Mouse (Mus musculus) right cerebral cortex, postnatal 4 days (tissue): ENCODE results near the gene Idh3b.
A peak's percentile ranks its signal among the peaks of the same experiment; 100 is the strongest.

Source experiments
- DNase-seq: peaks from one replicate; pipeline ENCODE4 v3.0.0-alpha.2; 2022

Gene Idh3b

GRCm38 (mm10) chr2:130283854-130284654 is at the start of gene Idh3b:
Gene Idh3b, minus strand, starts transcription at chr2:130284547.
- peak; percentile 87 for DNase-seq

GRCm38 (mm10) chr2:130329502-130329901 is 45.2 kb upstream of the Idh3b start:
- no peak for DNase-seq

GRCm38 (mm10) chr2:130327057-130327456 is 42.7 kb upstream of the Idh3b start:
- DNase-seq: no peak

- DNase-seq: no peak
These were observed 18.7 kb upstream of the Idh3b start for GRCm38 (mm10) chr2:130303014-130303413.

DNA sequence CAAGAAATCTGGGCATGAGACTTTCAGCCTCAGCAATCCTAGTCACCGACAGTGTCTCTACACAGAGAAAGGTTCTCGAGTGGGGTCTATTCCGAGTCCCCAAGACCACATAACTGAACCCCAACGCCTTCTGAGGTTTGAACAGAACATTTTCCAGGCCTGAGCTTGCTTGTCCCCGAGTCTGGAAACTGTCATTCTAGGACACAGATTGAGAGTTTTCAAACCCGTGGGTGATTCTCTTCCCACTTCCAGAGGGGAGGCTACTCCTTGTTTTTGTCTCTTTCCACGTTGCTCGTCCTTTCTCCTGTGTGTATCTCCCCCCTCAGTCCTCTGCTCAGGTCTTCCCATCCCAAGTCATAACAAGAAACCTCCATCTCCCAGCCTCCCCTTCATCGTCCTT is 13.2 kb upstream of the Idh3b start:
- no peak for DNase-seq

DNA sequence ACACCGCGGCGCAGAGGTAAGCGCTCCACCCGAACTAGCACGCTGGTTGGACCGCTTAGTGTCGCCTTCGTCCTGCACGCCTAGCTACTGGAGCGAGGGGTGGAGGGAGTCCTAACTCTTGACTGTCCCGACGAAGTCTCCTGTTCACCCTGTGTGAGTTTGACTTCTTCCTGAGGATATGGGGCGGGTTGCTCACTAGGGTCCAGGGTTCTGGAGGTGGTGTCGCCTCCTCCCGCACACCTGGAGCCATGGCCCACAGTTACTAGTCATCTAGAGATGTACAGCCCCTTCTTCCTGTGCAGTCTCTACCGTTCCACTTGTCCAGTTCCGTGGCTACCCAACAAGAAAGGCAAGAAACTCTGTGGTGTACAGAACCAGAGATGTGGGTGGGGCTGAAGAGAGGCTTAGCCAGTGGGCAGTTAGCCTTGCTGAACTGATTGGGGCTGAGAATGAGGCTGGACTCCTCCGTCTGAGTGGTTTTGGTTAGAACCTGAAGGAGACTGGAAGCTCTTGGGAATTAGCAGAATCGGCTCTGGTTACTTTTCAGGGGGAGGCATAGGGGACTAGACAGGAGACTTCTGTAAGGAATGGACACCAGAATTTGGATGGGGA is 11.9 kb upstream of the Idh3b start:
- DNase-seq: no peak

DNA sequence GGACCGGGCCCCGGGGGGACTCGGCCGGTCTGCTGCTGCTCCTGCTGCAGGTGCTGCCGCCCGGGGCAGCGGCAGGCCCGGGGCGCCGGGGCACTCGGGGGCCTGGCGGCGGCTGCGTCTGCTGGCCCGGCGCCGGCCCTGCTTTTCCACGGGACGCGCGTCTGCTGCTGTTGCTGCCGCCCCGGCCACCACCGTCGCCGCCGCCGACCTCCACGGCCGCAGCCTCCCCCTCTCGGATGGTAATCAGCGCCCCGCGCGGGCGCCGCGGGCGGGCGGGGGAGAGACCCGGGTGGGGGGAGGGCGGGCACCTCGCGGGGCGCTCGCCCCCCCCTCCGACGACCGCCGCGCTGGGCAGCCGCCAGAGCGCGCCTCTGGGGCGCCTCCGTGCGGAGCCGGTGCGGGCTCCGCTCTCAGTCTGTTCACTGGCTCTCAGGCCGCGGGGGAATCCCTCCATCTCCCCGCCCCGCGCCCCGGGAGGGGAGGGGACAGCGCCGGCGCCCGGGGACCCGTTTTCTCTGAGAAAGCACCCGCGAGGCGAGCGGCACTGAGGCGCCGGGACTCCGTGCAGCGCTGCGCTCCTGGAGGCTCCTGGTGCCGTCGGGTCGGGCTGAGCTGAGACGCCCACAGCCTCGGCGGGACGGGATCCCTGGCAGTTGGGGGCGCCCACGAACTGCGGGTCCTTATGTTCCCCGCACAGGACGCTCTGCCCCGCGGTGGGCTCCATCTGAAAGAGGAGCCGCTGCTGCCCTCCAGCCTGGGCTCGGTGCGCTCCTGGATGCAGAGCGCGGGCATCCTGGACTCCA is 11.2 kb upstream of the Idh3b start:
- DNase-seq: peak; percentile 68

DNA sequence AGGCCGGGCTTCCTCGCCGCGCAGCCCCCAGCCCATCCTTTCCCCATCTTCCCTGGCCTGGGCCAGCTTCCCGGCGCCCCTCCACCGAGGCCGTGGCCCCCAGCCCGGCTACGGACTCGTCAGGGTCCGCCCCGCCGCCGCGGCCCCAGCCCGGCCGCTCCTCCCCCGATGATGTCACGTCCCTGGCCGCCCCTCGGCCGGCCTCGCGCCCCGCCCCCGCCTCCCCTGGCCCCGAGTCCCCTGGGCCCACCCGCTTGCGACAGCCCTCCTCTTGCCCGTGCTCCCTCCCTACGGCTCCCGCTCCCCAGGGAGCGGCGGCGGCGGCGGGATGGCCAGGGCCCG is 10.6 kb upstream of the Idh3b start, which contains the start of gene Ebf4:
Gene Ebf4, plus strand, starts transcription at position 234 of the 342 bp plus-strand sequence.
- DNase-seq: peak; percentile 71

DNA sequence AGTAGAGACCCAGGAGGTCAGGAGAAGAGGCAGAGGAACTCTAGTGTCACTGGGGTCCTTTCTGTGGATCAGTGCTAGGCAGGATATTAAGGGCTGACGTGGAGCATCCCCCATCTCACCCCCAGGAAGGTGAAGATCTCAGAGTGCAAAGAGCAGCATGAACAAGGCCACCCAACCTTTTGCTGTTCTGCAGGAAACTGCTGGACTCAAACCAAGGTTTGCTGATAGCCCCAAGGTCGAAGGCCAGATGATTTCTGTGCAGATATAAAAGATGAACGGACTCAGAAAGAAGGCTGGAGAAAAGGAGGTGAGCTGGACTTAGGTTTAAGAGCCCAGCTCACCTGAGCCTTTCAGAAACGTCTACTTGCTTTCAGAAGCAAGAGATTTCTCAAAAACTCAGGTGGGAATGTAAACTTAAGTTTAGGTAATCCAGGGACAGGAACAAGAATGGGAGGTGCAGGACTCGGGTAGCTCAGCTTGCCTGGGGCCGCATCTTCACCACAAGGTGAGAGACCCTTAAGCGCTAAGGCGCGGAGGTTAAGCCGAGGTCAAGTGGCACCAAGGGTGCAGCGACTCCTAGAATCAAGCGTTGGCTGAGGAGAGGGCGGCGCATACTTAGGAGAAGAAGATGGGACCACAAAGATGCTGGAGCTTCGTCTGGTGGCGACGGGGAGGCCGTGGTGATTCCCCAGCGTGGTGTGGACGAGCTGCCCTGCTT is 10.0 kb upstream of the Idh3b start:
- no peak for DNase-seq

DNA sequence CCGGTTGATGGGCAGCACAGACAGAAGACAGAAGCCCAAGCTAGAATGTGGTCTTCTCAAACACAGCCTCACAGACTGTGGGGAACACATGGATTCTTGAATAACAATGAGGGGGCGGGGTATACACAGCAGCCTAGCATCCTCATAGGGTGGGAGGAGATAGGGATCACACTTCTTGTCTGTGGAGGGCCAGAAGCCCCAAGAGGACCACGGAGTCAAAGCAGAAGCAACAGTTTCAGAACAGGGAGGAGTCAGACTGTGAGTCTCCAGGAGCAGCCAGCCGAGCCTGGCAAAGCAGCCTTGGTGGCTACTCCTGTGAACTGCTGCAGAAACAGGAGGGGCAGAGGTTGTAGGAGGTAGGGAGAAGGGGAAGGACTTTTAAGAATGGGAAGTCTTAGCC is 9.1 kb upstream of the Idh3b start:
- DNase-seq: no peak

DNA sequence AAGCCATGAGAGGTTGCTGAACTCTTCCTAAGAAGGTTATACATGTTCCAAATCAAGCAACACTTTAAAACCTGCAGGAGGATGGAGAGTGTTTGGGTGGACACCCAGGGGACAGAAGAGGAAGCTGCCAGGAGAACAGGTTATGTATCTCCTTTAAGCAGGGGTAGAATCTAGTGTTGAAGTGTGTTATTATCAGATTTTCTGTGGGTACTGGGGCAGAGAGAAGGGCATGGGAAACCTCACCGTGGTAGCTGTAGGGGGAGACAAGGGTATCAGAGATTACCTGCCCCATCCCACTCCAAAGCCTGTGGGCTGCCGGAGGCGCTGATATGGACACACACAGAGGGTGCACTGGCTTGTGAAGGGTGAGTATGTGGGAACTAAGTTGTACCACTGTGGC is 8.7 kb upstream of the Idh3b start:
- DNase-seq: no peak

- peak; percentile 68 for DNase-seq
These were observed 7.1 kb upstream of the Idh3b start for GRCm38 (mm10) chr2:130291434-130291833.

- DNase-seq: no peak
These were observed 4.7 kb upstream of the Idh3b start for GRCm38 (mm10) chr2:130289086-130289485.

GRCm38 (mm10) chr2:130280818-130281217 is 3.5 kb downstream of the Idh3b start:
- peak; percentile 29 for DNase-seq

- DNase-seq: no peak
These were observed 4.1 kb downstream of the Idh3b start for GRCm38 (mm10) chr2:130280224-130280623.

GRCm38 (mm10) chr2:130279600-130280091 is 4.7 kb downstream of the Idh3b start:
- DNase-seq: no peak

DNA sequence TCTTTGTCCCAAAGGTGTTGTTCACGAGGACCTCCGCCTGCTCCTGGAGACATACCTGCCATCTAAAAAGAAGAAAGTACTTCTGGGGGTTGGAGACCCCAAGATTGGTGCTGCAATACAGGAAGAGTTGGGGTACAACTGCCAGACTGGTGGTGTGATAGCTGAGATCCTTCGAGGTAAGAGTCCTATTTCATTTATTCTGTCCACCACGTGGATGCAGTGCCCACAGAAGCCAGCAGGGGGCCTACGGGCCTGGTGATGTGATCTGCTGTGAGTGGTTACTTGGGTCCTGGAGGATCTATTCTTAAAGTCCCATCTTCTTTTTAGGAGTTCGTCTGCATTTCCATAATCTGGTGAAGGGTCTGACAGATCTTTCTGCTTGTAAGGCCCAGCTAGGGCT is 8.7 kb downstream of the Idh3b start:
- peak; percentile 78 for DNase-seq

DNA sequence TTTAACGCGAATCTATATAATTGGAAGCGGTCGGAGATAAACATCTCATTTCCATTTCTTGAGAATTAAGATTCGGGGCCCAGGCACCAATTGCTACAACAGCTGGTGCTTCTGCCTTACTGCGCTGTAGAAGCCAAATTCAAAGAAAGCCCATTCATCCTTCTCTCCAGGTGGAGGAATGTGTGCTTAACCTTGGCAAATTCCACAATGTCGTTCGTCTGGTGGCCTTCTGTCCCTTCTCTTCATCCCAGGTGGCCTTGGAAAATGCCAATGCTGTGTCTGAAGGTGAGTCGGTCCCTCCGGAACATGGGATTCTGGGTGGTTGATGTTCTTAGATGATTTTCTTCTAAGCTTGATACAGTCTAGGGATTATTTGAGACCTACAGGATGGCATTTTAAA is 9.5 kb downstream of the Idh3b start:
- DNase-seq: no peak

GRCm38 (mm10) chr2:130274149-130274861 is 10.0 kb downstream of the Idh3b start, which contains the start of gene Nop56:
Gene Nop56, plus strand, starts transcription at chr2:130274430.
- DNase-seq: peak; percentile 98

DNA sequence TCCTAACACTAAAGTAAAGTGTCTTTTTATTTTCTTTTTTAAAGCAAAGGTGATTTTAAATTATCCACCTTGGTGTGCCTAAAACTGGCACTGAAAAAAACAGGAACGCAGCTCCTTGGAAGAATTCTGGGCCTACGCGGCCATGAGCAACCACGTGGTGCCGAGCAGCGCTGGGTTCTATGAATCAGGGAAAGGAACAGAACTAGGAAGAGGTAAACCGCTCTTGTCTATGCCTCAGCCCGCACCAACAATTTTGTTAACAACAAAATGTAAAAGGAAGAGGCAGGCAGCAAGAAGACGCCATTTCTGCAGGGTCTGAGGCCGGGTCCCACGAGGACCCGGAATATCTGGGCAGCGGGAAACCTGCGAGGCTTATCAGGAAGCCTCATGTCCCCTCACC is 10.6 kb downstream of the Idh3b start:
- peak; percentile 17 for DNase-seq

- no peak for DNase-seq
These were observed 16.3 kb downstream of the Idh3b start for GRCm38 (mm10) chr2:130268074-130268473.

- no peak for DNase-seq
These were observed 18.8 kb downstream of the Idh3b start for GRCm38 (mm10) chr2:130265520-130265919.
